Mouse (Mus musculus): ENCODE measurements around the gene Nmu.

Gene Nmu

GRCm38 (mm10) chr5:76321249-76322196 is 42.1 kb downstream of the Nmu start:
- no peak for DNase-seq (ENCODE audit: extremely low read depth, low read depth)

GRCm38 (mm10) chr5:76308206-76308605 is 55.4 kb downstream of the Nmu start:
- no peak for DNase-seq (ENCODE audit: extremely low read depth, low read depth)

- DNase-seq (ENCODE audit: extremely low read depth, low read depth): no peak
Observed at GRCm38 (mm10) chr5:76306261-76306660, 57.3 kb downstream of the Nmu start.

- DNase-seq (ENCODE audit: extremely low read depth, low read depth): no peak
Observed at GRCm38 (mm10) chr5:76305616-76306015, 58.0 kb downstream of the Nmu start.

GRCm38 (mm10) chr5:76304452-76305341 is 58.9 kb downstream of the Nmu start, which contains the start of gene Clock:
TSS of gene Clock (minus strand) at chr5:76304792.
- no peak for DNase-seq (ENCODE audit: extremely low read depth, low read depth)

- DNase-seq (ENCODE audit: extremely low read depth, low read depth): no peak
Observed at GRCm38 (mm10) chr5:76303745-76304451, 59.7 kb downstream of the Nmu start.

- no peak for DNase-seq (ENCODE audit: extremely low read depth, low read depth)
Observed at GRCm38 (mm10) chr5:76303379-76303744, 60.2 kb downstream of the Nmu start.

- DNase-seq (ENCODE audit: extremely low read depth, low read depth): no peak
Observed at GRCm38 (mm10) chr5:76302009-76302408, 61.6 kb downstream of the Nmu start.

- no peak for DNase-seq (ENCODE audit: extremely low read depth, low read depth)
Observed at GRCm38 (mm10) chr5:76289234-76289691, 74.3 kb downstream of the Nmu start.

GRCm38 (mm10) chr5:76288256-76288655 is 75.3 kb downstream of the Nmu start:
- no peak for DNase-seq (ENCODE audit: extremely low read depth, low read depth)

GRCm38 (mm10) chr5:76287062-76287461 is 76.5 kb downstream of the Nmu start:
- DNase-seq (ENCODE audit: extremely low read depth, low read depth): no peak

- DNase-seq (ENCODE audit: extremely low read depth, low read depth): no peak
Observed at GRCm38 (mm10) chr5:76285699-76286098, 77.9 kb downstream of the Nmu start.

GRCm38 (mm10) chr5:76283890-76284289 is 79.7 kb downstream of the Nmu start:
- peak; percentile 53 for DNase-seq (ENCODE audit: extremely low read depth, low read depth)
